Mouse (Mus musculus): ENCODE results near the gene Gsg1l. TPM values are rescaled to one million over a fixed set of nuclear protein-coding genes. Genes with fewer than 3 reads are reported as not detected.

The Gsg1l gene
- polyA plus RNA-seq, 1 experiment from 2014 or later: 0.21 TPM

DNA sequence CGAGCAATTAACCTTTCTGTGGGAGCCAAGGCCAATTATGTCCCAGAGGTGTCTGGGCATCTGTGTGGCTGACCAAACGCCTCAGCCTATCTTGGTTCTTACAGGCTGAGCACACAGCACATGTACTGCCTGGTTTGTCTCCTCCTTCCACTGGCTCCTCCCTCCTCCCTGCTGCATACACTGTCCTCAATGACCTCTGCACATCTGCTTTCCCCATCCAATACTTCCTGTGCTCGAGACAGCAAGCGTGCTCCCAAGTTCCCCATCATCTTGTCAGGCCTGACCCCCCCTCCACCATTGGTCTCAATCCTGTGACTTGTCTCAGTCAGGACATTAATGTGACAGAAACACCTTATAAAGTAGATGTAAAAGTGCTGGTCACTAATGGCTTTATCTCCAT is 108.3 kb downstream of the Gsg1l start:
- Histone ChIP-seq H3K27me3 (replicated peaks; ENCODE audit: control insufficient read depth, insufficient read depth, low read length) (no peaks in the 10 kb centered on the region), H3K4me1 (replicated peaks; ENCODE audit: control insufficient read depth, insufficient read depth, low read length) (no peaks in the 10 kb centered on the region), H3K9me3 (ENCODE audit: control insufficient read depth, low read length) (no peaks in the 10 kb centered on the region), H3K27ac (ENCODE audit: low read depth, low read length) (no peak overlapping the region), H3K9ac (ENCODE audit: low read depth, low read length) (no peak overlapping the region), H3K36me3 (ENCODE audit: control insufficient read depth, insufficient read depth, low read length) (no peaks in the 10 kb centered on the region), H3K4me3 (ENCODE audit: low read depth, low read length) (no peak overlapping the region), H3K4me2 (no peak overlapping the region)
- ATAC-seq (replicated peaks; ENCODE audit: low FRiP score) (no peak), DNase-seq (ENCODE audit: low spot score) (no peak)
- WGBS: 58% methylated on average over 4 of the region's 4 CpGs

DNA sequence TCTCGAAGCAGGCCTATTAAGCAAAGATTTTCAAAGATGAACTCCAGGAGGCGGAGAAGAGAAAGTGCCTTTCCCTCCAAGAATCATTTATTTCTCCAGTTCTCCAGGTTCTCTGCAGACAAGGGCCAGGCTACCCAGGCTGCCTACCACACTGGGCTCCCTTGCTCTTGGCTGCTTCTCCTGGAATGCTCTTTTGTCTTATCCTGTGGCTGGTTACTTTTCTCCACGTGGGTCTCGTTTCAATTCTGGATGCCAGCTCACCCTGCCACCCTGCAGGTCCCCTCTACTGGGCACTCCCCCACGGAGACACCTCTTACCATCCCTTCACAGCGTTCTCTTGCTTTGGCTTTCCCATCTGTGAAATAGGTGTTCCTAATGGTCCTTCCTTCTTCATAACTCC is 109.4 kb downstream of the Gsg1l start:
- no peaks in the 10 kb centered on the region for H3K9me3 ChIP-seq (ENCODE audit: control insufficient read depth, low read length)
- H3K4me1 ChIP-seq (replicated peaks; ENCODE audit: control insufficient read depth, insufficient read depth, low read length): no peaks in the 10 kb centered on the region
- H3K27me3 ChIP-seq (replicated peaks; ENCODE audit: control insufficient read depth, insufficient read depth, low read length): no peaks in the 10 kb centered on the region
- H3K4me2 ChIP-seq: no peak overlapping the region
- no peaks in the 10 kb centered on the region for H3K36me3 ChIP-seq (ENCODE audit: control insufficient read depth, insufficient read depth, low read length)
- no peak overlapping the region for H3K9ac ChIP-seq (ENCODE audit: low read depth, low read length)
- no peak overlapping the region for H3K4me3 ChIP-seq (ENCODE audit: low read depth, low read length)
- ATAC-seq (replicated peaks; ENCODE audit: low FRiP score) (no peak), DNase-seq (ENCODE audit: low spot score) (no peak)
- 63% methylated on average over 6 of the region's 6 CpGs for WGBS
- no peak overlapping the region for H3K27ac ChIP-seq (ENCODE audit: low read depth, low read length)

DNA sequence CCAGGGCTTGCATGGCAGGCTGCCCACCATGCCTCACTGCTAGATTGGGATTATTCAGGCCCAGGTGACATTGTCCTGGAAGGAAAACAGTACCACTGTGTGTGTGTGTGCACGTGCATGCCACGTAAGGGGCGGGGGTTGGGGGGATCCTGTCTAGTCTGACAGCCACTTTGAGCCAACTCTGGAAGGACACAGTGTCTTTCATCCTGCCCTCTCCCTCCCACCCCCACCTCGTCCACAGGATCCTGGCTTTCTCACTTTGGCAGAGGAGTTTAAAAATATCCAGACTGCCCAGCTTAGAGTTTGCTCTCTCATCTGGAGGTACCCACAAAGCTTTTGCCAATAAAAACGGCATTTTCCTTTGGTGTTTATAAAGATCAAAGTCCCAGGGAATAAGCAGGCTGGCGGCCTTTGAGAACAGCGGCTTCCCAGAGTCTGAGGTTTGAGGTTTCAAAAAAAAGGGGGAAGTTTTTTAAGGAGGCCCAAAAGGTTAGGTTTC is 110.0 kb downstream of the Gsg1l start:
- Histone ChIP-seq H3K9me3 (ENCODE audit: control insufficient read depth, low read length) (no peaks in the 10 kb centered on the region), H3K27ac (ENCODE audit: low read depth, low read length) (no peak overlapping the region), H3K4me2 (no peak overlapping the region), H3K36me3 (ENCODE audit: control insufficient read depth, insufficient read depth, low read length) (no peaks in the 10 kb centered on the region), H3K4me3 (ENCODE audit: low read depth, low read length) (no peak overlapping the region), H3K27me3 (replicated peaks; ENCODE audit: control insufficient read depth, insufficient read depth, low read length) (no peaks in the 10 kb centered on the region), H3K4me1 (replicated peaks; ENCODE audit: control insufficient read depth, insufficient read depth, low read length) (no peaks in the 10 kb centered on the region), H3K9ac (ENCODE audit: low read depth, low read length) (no peak overlapping the region)
- DNase-seq (ENCODE audit: low spot score) (no peak), ATAC-seq (replicated peaks; ENCODE audit: low FRiP score) (no peak)
- WGBS: 57% methylated on average over 7 of the region's 7 CpGs

DNA sequence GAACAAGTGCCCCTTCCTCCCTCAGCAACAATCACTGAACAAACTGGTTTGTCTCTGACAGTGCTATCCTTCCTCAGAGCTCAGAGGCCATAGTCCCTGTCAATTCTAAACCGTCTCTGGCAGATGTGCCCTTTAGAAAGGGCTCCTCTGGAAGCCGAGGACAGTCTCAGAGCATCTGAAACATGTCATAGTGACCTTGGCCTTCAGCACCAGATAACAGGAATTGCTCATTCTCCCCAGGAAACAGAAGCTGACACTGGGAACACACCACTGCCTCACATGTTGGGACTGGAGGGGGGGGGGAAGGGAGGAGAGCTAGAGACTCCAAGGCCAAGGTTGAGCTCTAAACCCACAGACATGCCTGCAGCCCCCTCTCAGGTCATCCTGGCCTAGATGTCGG is 113.1 kb downstream of the Gsg1l start:
- no peak for DNase-seq (ENCODE audit: low spot score)
- H3K27ac ChIP-seq (ENCODE audit: low read depth, low read length): no peak overlapping the region

DNA sequence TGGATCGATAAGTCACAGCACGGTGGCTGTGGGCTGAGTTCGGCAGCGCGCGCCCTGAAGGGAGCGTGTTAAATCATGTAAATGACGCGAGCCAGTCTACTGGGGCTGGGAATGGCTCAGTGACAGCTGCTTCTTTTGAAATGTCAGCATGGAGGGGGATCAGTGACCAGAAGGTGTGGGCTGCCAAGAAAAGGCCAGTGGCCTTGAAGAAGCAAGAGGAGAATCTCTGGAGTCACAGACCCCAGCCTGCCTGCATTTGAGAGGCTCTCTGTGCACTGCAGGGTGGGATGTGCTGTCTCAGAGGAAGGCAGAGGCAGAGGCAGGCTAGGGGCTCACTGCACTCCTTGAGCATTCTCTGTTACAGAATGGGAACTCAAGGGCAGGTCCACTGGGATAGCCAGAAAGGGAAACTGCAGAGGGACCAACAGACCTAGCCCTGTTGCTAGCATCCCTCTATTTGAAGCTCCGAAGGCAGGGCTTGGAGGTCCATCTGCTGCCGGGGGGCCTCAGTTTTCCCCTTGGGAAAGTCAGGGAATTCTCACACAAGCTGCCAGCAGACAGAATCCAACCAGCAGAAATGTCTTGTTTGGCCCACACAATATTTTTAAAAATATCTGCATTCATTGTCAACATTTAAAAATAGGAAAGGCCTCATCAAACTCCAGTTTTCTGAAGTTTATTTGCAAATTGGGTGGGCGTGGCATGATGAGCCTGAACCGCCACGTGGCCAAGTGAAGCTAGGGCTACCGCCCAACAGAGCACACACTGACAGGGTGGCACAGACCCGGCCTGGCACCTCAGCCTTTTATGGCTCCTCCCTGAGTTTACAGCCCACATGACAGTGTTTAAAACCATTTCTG is 115.6 kb downstream of the Gsg1l start:
- no peaks in the 10 kb centered on the region for H3K27me3 ChIP-seq (replicated peaks; ENCODE audit: control insufficient read depth, insufficient read depth, low read length)
- WGBS: 59% methylated on average over 16 of the region's 16 CpGs
- ATAC-seq (replicated peaks; ENCODE audit: low FRiP score) (no peak), DNase-seq (ENCODE audit: low spot score) (no peak)
- H3K4me1 ChIP-seq (replicated peaks; ENCODE audit: control insufficient read depth, insufficient read depth, low read length): no peaks in the 10 kb centered on the region
- no peak overlapping the region for H3K9ac ChIP-seq (ENCODE audit: low read depth, low read length)
- H3K27ac ChIP-seq (ENCODE audit: low read depth, low read length): no peak overlapping the region
- H3K4me3 ChIP-seq (ENCODE audit: low read depth, low read length): no peak overlapping the region
- H3K4me2 ChIP-seq: no peak overlapping the region
- no peaks in the 10 kb centered on the region for H3K36me3 ChIP-seq (ENCODE audit: control insufficient read depth, insufficient read depth, low read length)
- no peaks in the 10 kb centered on the region for H3K9me3 ChIP-seq (ENCODE audit: control insufficient read depth, low read length)

More for the DNA sequence above, 113.1 kb downstream of the Gsg1l start:
- H3K36me3 ChIP-seq (ENCODE audit: control insufficient read depth, insufficient read depth, low read length): no peaks in the 10 kb centered on the region
- H3K4me2 ChIP-seq: no peak overlapping the region
- no peaks in the 10 kb centered on the region for H3K9me3 ChIP-seq (ENCODE audit: control insufficient read depth, low read length)
- H3K4me3 ChIP-seq (ENCODE audit: low read depth, low read length): no peak overlapping the region
- no peaks in the 10 kb centered on the region for H3K4me1 ChIP-seq (replicated peaks; ENCODE audit: control insufficient read depth, insufficient read depth, low read length)
- no peak for ATAC-seq (replicated peaks; ENCODE audit: low FRiP score)
- H3K27me3 ChIP-seq (replicated peaks; ENCODE audit: control insufficient read depth, insufficient read depth, low read length): no peaks in the 10 kb centered on the region
- 54% methylated on average over 3 of the region's 3 CpGs for WGBS
- no peak overlapping the region for H3K9ac ChIP-seq (ENCODE audit: low read depth, low read length)

DNA sequence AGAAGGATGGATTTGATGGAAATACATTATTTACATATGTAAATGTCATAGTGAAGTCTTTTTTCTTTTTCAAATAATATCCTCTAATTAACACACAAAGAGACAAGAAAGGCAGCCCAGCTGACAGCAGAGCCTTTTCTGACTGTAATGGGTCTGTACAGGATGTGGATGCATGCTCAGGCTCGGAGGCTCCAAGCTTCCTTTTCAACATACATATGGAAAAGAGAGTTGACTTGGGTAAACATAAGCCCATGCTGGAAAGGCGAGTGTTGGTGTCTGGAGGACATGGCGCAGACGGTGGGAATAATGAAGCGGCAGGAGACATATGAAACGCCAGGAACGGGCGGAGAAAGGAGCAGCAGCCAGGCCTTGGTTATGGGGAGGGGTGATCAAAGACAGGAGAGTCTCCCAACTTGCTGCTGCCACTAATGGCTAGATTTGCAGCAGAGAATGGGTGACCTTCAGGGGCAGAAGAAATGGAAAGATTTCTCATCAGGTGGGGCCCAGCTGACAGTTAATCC is 118.1 kb downstream of the Gsg1l start:
- no peaks in the 10 kb centered on the region for H3K4me1 ChIP-seq (replicated peaks; ENCODE audit: control insufficient read depth, insufficient read depth, low read length)
- H3K9me3 ChIP-seq (ENCODE audit: control insufficient read depth, low read length): no peaks in the 10 kb centered on the region
- no peak overlapping the region for H3K27ac ChIP-seq (ENCODE audit: low read depth, low read length)
- H3K4me3 ChIP-seq (ENCODE audit: low read depth, low read length): no peak overlapping the region
- DNase-seq (ENCODE audit: low spot score) (no peak), ATAC-seq (replicated peaks; ENCODE audit: low FRiP score) (no peak)
- no peak overlapping the region for H3K4me2 ChIP-seq
- H3K27me3 ChIP-seq (replicated peaks; ENCODE audit: control insufficient read depth, insufficient read depth, low read length): no peaks in the 10 kb centered on the region
- 75% methylated on average over 8 of the region's 8 CpGs for WGBS
- H3K9ac ChIP-seq (ENCODE audit: low read depth, low read length): no peak overlapping the region
- no peaks in the 10 kb centered on the region for H3K36me3 ChIP-seq (ENCODE audit: control insufficient read depth, insufficient read depth, low read length)

DNA sequence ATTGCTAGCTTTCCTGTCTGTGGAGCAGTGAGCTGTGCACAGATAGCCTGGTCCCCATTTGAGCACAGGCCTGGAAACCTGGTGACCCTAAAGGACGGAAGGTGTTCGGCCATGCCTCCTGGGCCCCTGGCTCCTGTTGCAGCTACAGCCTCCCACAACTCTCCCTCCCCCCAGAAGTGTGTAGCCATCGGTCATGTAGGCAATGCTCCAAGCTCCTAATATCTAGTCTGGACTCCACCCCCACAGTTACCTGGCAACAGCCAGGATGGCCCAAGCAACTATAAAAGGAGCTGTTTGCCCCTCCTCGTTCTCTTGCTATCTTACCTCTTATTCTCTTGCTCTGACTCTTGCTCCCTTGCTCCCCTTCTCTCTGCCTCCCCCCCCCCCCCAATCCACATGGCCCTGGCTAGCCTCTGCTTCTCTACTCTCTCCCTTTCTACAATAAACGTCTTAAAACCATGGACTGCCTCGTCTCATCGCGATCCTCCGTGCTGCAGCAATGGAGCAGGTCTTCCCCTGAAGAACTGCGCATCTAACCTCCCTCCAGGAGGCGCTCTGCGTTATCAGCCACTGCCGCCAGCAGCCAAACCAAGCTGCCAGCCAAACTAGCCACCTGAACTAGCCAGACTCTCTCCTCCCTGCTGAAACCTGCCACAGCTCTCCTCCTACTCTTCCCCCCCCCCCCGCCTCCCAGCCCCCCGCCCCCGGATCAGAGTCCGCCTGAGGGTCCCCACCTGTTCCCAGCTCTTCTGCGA is 122.7 kb downstream of the Gsg1l start:
- Histone ChIP-seq H3K9me3 (ENCODE audit: control insufficient read depth, low read length) (no peaks in the 10 kb centered on the region), H3K4me3 (ENCODE audit: low read depth, low read length) (no peak overlapping the region), H3K9ac (ENCODE audit: low read depth, low read length) (no peak overlapping the region), H3K36me3 (ENCODE audit: control insufficient read depth, insufficient read depth, low read length) (no peaks in the 10 kb centered on the region), H3K27ac (ENCODE audit: low read depth, low read length) (no peak overlapping the region), H3K4me1 (replicated peaks; ENCODE audit: control insufficient read depth, insufficient read depth, low read length) (no peaks in the 10 kb centered on the region), H3K27me3 (replicated peaks; ENCODE audit: control insufficient read depth, insufficient read depth, low read length) (0 out of 2 replicates have a peak, but pooled peaks cover 2% of the 10 kb centered on the region), H3K4me2 (no peak overlapping the region)
- ATAC-seq (replicated peaks; ENCODE audit: low FRiP score) (no peak), DNase-seq (ENCODE audit: low spot score) (no peak)
- WGBS: 57% methylated on average over 17 of the region's 18 CpGs

DNA sequence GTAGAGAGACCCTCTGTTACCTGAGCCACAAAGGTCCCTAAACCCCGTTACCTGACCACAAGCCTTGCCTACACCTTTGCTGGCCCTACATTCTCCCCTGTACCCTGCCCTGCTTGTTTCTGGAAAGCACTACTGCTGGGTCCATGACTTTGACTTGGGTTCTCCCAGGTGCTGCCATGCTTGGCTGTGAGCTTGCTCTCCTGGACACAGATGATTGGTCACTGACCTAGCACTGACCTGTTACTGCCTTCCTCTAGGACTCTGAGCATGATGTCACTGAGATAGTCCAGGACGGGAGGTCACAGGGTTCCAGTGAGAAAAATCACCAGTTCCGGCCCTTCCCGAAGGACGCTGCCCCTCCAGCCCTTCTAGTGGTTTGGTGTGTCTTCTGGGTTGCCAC is 123.4 kb downstream of the Gsg1l start:
- Histone ChIP-seq H3K4me1 (replicated peaks; ENCODE audit: control insufficient read depth, insufficient read depth, low read length) (no peaks in the 10 kb centered on the region), H3K9me3 (ENCODE audit: control insufficient read depth, low read length) (no peaks in the 10 kb centered on the region), H3K36me3 (ENCODE audit: control insufficient read depth, insufficient read depth, low read length) (no peaks in the 10 kb centered on the region), H3K27ac (ENCODE audit: low read depth, low read length) (no peak overlapping the region), H3K4me2 (no peak overlapping the region), H3K9ac (ENCODE audit: low read depth, low read length) (no peak overlapping the region), H3K27me3 (replicated peaks; ENCODE audit: control insufficient read depth, insufficient read depth, low read length) (0 out of 2 replicates have a peak, but pooled peaks cover 2% of the 10 kb centered on the region), H3K4me3 (ENCODE audit: low read depth, low read length) (no peak overlapping the region)
- 73% methylated on average over 5 of the region's 5 CpGs for WGBS
- ATAC-seq (replicated peaks; ENCODE audit: low FRiP score) (no peak), DNase-seq (ENCODE audit: low spot score) (no peak)
